Mouse (Mus musculus) gastrocnemius, postnatal 14 days (tissue): Measurements from ENCODE around the gene Phactr1. TPM values are rescaled to one million over a fixed set of nuclear protein-coding genes. Genes with fewer than 3 reads are reported as not detected.
A peak's percentile ranks its signal among the peaks of the same experiment; 100 is the strongest.
"Not testable (repeated sequence)": the region's sequence is repeated elsewhere in the genome, so short reads cannot be mapped to it uniquely, and the experiment has no call there.

Experiments
- DNase-seq: peaks from one replicate; pipeline ENCODE4 v3.0.0; 2021; ENCODE audit warnings: mixed read lengths
- intact Hi-C: fragments of 180-260 bp; cut with DNase I; formaldehyde crosslinking; loops from one replicate; pipeline ENCODE4 v1.15.1; 2025; ENCODE audit warnings: low total_unique reads
- total RNA-seq, 2 experiments: library from RNA; stranded (reverse); gene quantifications; 2 replicates each; pipeline ENCODE4 v1.2.3; 2021

Gene Phactr1
- total RNA-seq, 2 experiments from 2014 or later: 2.2 to 3.1 TPM

- intact Hi-C loops: no loop called here
- no peak for DNase-seq
These were observed 234.7 kb downstream of the Phactr1 start for GRCm38 (mm10) chr13:42915081-42915480.

DNA sequence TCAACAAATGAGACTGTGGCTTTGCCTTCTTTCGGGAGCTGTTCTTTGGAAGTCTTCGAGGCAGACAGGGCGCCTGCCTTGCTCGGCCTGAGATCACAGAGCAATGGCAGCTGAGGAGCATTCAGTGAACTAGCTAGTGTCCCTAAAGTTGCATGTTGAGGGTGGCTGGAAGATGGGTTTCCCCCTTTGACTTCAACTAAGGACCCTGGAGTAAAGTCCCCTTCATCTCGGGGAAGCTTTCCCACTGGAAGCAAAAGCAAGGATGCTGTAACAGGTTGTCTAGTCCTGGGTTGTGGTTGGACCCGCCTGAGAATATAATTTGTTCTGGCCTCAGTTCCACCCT lies 235.4 kb downstream of the Phactr1 start:
- intact Hi-C loops: no loop called here
- no peak for DNase-seq

DNA sequence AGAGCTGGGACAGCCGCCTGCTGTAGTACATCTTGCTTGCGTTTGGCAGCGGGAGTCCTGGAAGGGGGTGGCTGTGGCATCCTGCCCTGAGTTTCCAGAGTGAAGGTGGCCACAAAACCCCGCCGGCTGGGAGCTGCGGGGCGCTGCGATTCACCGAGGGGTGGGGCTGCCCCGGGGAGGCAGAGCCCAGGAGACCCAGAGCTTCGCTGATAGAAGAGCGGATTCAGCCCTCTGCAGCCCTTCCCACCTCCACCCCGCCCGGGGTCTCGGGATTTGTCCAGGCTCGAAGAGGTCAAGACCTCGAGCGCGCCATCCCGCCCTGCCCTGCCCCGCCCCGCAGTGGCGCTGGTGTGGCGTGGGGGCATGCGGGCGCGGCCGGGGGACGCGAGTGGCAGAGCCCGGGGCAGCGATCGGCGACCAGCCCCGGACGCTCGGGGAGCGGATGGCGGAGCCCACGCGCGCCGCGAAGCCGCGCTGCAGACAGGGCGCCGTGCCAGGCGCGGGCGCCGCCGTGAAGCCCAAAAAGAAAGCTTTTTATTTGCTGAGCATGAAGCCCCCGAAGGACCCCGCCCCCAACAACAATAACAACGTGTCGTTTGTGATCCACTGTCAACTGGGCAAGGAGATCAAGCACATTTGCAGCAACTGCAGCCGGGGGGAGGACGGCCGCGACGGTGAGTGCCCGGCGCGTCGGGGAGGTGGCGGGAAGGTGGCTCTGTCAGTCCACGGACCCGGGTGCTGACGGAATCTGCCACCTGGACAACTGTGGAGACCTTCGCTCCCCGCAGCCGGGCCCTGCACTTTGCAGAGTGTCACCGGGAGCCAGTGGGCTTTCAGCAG lies 236.0 kb downstream of the Phactr1 start:
- DNase-seq: peak; percentile 41
- intact Hi-C loops: no loop called here

DNA sequence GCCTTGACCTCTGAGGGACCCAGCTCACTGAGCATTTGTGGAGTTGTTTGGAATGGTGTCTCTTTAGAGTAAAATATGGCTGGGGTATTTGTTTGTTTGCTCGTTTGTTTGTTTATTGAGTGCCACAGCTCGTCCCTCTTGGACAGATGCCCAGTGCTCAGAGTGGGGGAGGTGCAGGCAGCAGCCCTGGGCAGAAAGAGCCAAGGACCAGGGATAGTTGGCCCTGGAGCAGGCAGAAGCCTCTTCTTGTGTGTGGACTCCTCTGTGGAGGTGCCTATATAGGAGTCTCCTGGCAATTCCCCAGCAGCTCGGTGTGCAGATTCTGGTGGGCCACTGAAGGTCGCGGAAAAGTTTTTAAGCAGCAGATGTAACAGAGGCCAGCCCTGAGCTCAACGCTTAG lies 236.8 kb downstream of the Phactr1 start:
- DNase-seq: peak; percentile 19
- intact Hi-C loops: no loop called here

DNA sequence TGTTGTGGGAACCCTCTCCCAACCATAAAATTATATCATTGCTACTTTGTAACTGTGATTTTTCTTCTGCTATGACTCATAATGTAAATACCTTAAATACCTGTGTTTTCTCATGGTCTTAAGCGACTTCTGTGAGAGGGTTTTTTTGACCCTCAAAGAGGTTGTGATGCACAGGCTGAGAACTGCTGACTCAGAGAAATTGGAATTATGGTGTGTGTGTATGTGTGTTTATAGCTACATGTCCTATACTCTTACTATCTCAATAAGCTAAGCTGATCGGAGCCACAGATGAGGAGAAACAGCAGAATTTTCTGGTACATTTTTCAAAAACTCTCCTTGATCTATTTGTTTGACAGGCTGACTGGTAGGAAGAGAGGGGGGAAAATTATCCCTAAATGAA lies 239.6 kb downstream of the Phactr1 start:
- intact Hi-C loops: no loop called here
- DNase-seq: no peak

GRCm38 (mm10) chr13:42921769-42922450 lies 241.5 kb downstream of the Phactr1 start:
- DNase-seq: no peak
- intact Hi-C loops: no loop called here

GRCm38 (mm10) chr13:42927778-42928177 lies 247.4 kb downstream of the Phactr1 start:
- DNase-seq: no peak
- intact Hi-C loops: no loop called here

- intact Hi-C loops: no loop called here
- no peak for DNase-seq
These were observed 249.3 kb downstream of the Phactr1 start for GRCm38 (mm10) chr13:42929529-42930235.

GRCm38 (mm10) chr13:42932046-42932445 lies 251.6 kb downstream of the Phactr1 start:
- DNase-seq: no peak
- intact Hi-C loops: no loop called here

DNA sequence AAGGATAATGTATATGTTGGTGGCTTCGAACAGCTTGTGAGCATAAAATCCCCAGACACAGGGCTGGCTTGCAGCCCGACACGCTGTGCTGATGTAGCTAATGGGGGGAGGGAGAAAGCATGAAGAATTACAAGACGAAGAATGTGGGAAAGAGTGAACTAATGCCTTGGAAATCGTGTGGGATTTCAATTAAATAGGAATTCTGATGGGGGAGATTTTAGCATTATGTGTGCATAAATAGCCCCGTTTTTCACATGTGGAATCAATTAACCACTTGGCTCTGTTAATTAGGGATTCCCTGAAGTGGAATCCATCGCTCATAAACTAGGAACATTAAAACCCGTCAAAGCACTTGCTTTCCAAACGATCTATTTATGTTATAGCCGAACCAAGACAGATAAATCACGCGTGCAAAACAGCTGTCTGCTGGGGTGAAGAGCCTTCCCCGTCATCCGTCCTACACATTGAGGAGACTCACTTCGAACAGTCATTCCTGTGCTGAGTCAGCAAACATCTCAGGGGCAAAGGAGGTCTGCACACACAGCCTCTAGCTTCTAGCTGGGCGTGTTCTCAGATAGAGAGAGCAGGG lies 254.2 kb downstream of the Phactr1 start:
- DNase-seq: no peak
- intact Hi-C loops: no loop called here

DNA sequence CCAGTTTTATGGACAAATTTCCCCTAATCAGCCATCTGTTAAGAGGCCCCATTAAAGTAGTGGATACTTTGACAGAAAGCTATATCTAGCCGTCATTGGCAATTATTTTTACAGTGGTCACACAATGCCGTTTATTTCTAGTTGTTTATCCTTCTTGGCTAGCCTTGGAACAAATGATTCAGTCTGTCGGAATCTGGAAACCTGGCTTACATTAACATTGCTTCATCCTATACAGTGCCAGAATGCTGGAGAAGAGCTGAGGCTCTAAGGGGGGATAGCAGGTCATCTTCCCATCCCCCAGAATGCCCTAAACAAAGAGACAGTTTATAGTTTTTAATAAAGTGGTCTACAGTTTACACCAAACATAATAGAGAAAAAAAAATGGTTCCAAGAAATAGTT lies 257.4 kb downstream of the Phactr1 start:
- no peak for DNase-seq
- intact Hi-C loops: no loop called here

GRCm38 (mm10) chr13:42938346-42938745 lies 257.9 kb downstream of the Phactr1 start:
- intact Hi-C loops: no loop called here
- DNase-seq: no peak

- intact Hi-C loops: no loop called here
- no peak for DNase-seq
These were observed 259.8 kb downstream of the Phactr1 start for GRCm38 (mm10) chr13:42940271-42940670.

GRCm38 (mm10) chr13:42944106-42944505 lies 263.7 kb downstream of the Phactr1 start:
- intact Hi-C loops: no loop called here
- no peak for DNase-seq

GRCm38 (mm10) chr13:42945201-42945600 lies 264.8 kb downstream of the Phactr1 start:
- DNase-seq, intact Hi-C loops: not testable (repeated sequence)

- intact Hi-C loops: no loop called here
These were observed 268.4 kb downstream of the Phactr1 start for GRCm38 (mm10) chr13:42948717-42949265.

DNA sequence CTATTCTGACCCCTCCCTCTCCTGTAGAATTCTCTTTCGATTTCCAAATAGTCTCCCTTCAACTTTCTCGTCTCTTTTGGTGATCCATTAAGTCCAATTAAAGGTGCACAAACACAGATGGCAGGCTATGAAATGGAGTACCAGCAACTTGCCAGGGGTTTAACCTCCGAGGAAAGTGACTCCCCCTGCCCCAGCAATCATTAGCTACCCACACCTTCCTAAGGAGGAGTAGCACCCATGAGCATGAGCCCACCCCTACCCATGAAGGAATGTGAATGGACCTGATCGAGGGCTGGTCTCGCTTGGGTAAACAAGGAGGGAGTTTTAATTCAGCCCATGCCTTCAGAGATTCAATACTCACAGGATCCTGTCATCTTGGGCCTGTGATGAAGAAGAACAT lies 268.9 kb downstream of the Phactr1 start:
- no peak for DNase-seq
- intact Hi-C loops: no loop called here

More at GRCm38 (mm10) chr13:42948717-42949265, 268.4 kb downstream of the Phactr1 start:
- DNase-seq: no peak

- DNase-seq: no peak
- intact Hi-C loops: no loop called here
These were observed 269.6 kb downstream of the Phactr1 start for GRCm38 (mm10) chr13:42950056-42950455.

DNA sequence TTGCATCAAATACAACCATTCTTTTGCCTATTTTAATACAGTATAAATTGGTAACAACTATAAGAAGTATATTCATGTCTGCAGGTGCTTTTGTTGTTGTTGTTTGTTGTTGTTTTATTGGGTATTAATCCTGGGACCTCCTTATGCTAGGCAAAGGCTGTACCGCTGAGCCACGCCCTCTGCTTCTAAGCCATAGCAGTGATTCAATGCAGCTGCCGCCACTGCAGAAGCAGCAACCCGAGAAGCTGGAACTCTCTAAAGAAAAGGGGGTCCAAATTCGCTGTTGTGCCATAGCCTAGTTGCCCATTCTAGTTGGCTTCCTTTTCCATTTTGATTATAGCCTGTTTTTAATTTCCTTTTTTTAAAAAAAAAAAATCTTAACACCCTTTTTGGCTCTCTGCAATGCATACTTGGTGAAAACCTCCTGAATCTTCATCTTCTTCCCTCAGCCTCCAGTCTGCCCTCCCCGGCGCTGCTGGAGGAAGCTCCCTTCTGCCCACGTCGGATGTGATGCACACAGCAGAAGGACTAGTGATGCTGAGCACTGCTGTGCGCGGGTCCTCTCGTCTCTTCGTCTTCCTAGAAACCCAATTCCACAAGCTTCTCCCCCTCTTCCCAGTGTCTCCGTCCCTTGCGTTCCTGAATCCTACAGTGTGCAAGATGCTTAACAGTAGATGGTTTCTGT lies 271.8 kb downstream of the Phactr1 start:
- DNase-seq: no peak
- intact Hi-C loops: no loop called here
